Comparison of ENCODE assay signal across 27 mouse cellular contexts in genomic region chr2:151986958-151987357, GRCm38 (mm10). TPM values are rescaled to one million over a fixed set of nuclear protein-coding genes. Genes with fewer than 3 reads are reported as not detected.
"Had no signal": no experiment of that assay in that cellular context is flagged by ENCODE, and none has a peak within 500 bp of the region (broad histone marks: within the 10 kb centered on the region; RNA-seq: fewer than 3 reads in every experiment).

No protein-coding gene starts in this region.

- H3K9me3 ChIP-seq: embryonic facial prominence, embryonic 10.5 days; embryonic facial prominence, embryonic 12.5 days; embryonic facial prominence, embryonic 13.5 days; embryonic facial prominence, embryonic 15.5 days; forebrain, embryonic 10.5 days; forebrain, embryonic 12.5 days; forebrain, embryonic 13.5 days; forebrain, embryonic 15.5 days had no signal

- DNase-seq: cerebellum, adult 8-10 months; cerebellum, adult 9-10 months; cerebellum, adult 9-11 months; cerebellum, postnatal 10 days; cerebellum, postnatal 14 days; cerebellum, postnatal 25 days; cerebellum, postnatal 36 days; embryo, embryonic 11 days; forebrain, postnatal 0 days; gastrocnemius, postnatal 10 days; gastrocnemius, postnatal 14 days; gastrocnemius, postnatal 25 days; gastrocnemius, postnatal 36 days; heart, adult 11 months; heart, adult 18-20 months; heart, adult 2 months had no signal

- H3K36me3 ChIP-seq: embryonic facial prominence, embryonic 10.5 days; embryonic facial prominence, embryonic 12.5 days; embryonic facial prominence, embryonic 13.5 days; embryonic facial prominence, embryonic 15.5 days; forebrain, embryonic 10.5 days; forebrain, embryonic 12.5 days; forebrain, embryonic 15.5 days had no signal

- H3K27ac ChIP-seq: embryonic facial prominence, embryonic 10.5 days; embryonic facial prominence, embryonic 12.5 days; embryonic facial prominence, embryonic 13.5 days; embryonic facial prominence, embryonic 15.5 days; forebrain, embryonic 10.5 days; forebrain, embryonic 12.5 days; forebrain, embryonic 13.5 days; forebrain, embryonic 15.5 days; gastrocnemius, adult 2 months had no signal

- H3K27me3 ChIP-seq: embryonic facial prominence, embryonic 12.5 days; embryonic facial prominence, embryonic 15.5 days; forebrain, embryonic 12.5 days; forebrain, embryonic 13.5 days; forebrain, embryonic 15.5 days had no signal

- H3K9ac ChIP-seq: embryonic facial prominence, embryonic 12.5 days; embryonic facial prominence, embryonic 13.5 days; embryonic facial prominence, embryonic 15.5 days; forebrain, embryonic 12.5 days; forebrain, embryonic 13.5 days; forebrain, embryonic 15.5 days; forebrain, postnatal 0 days had no signal

- H3K4me1 ChIP-seq: embryonic facial prominence, embryonic 12.5 days had no signal

- H3K4me3 ChIP-seq: embryonic facial prominence, embryonic 10.5 days; embryonic facial prominence, embryonic 12.5 days; embryonic facial prominence, embryonic 13.5 days; embryonic facial prominence, embryonic 15.5 days; erythroblast, embryonic 14.5 days; forebrain, embryonic 10.5 days; forebrain, embryonic 12.5 days; forebrain, embryonic 13.5 days; forebrain, embryonic 15.5 days; gastrocnemius, adult 2 months; heart, adult 2 months had no signal

RNA-seq across cellular contexts. Expression of gene Slc52a3, which starts 9.4 kb away (rescaled TPM):
- total RNA-seq: granulocyte monocyte progenitor cell, adult 5-6 weeks had no signal
